ENCODE assay signal across 11 mouse cellular contexts in genomic region chr4:58714221-58714620, GRCm38 (mm10).
DNase-seq lines count a peak whose midpoint lies in the region; ATAC-seq and TF ChIP-seq lines count a peak whose summit lies in the region.
"Had no signal": no experiment of that assay in that cellular context is flagged by ENCODE, and none has a peak within 500 bp of the region (broad histone marks: within the 10 kb centered on the region; RNA-seq: fewer than 3 reads in every experiment).

No protein-coding gene starts in this region.

- no peaks in the 10 kb centered on the region; the same call in 1 of the 2 replicates for H3K27me3 ChIP-seq in ES-Bruce4 (ENCODE audit: control insufficient read depth, insufficient read depth, low read length, poor library complexity, severe bottlenecking)
- no peaks in the 10 kb centered on the region for H3K27me3 ChIP-seq in intestine, postnatal 0 days (replicated peaks; ENCODE audit: control insufficient read depth, insufficient read depth, low read length)
- no peaks in the 10 kb centered on the region for H3K27me3 ChIP-seq in limb, embryonic 13.5 days
- no peaks in the 10 kb centered on the region for H3K27me3 ChIP-seq in heart, embryonic 11.5 days (ENCODE audit: control insufficient read depth, insufficient read depth, low read length)

- peak overlapping the region; percentile 37; the same call in 1 of the 2 replicates for H3K4me2 ChIP-seq in intestine, postnatal 0 days (replicated peaks; ENCODE audit: low read depth)
- H3K4me2 ChIP-seq in limb, embryonic 13.5 days (replicated peaks): 0 out of 2 replicates have a peak overlapping the region, but pooled peaks have one; percentile 15
- H3K4me2 ChIP-seq in heart, embryonic 11.5 days: no peak overlapping the region

- no peak overlapping the region for H3K9ac ChIP-seq in ES-Bruce4 (ENCODE audit: low read depth, poor library complexity, severe bottlenecking)
- no peak overlapping the region for H3K9ac ChIP-seq in intestine, postnatal 0 days (ENCODE audit: low read depth, low read length)
- H3K9ac ChIP-seq in limb, embryonic 13.5 days: no peak overlapping the region
- H3K9ac ChIP-seq in heart, embryonic 11.5 days (ENCODE audit: low read depth, low read length): no peak overlapping the region

- WGBS in intestine, postnatal 0 days: 44% methylated on average over 12 of the region's 13 CpGs
- 22% methylated on average over 13 of the region's 13 CpGs for WGBS in limb, embryonic 13.5 days
- 55% methylated on average over 10 of the region's 13 CpGs for WGBS in heart, embryonic 11.5 days (ENCODE audit: insufficient replicate concordance)

- TF ChIP-seq CTCF in ES-Bruce4 (IDR thresholded peaks at IDR 0.05; ENCODE audit: low read depth, low read length): no peak
- TF ChIP-seq CTCF in intestine, postnatal 0 days (IDR thresholded peaks at IDR 0.05; ENCODE audit: low read depth): no peak

- H3K27ac ChIP-seq in ES-Bruce4 (ENCODE audit: insufficient read depth, low read length): peak overlapping the region; percentile 66
- no peak overlapping the region for H3K27ac ChIP-seq in intestine, postnatal 0 days (ENCODE audit: low read depth, low read length)
- no peak overlapping the region for H3K27ac ChIP-seq in limb, embryonic 13.5 days
- H3K27ac ChIP-seq in heart, embryonic 11.5 days (ENCODE audit: low read depth, low read length): no peak overlapping the region
- H3K27ac ChIP-seq: macrophage had no signal

- peak; percentile 99 for ATAC-seq in intestine, postnatal 0 days
- no peak for ATAC-seq in limb, embryonic 13.5 days (ENCODE audit: low FRiP score, low read depth)
- ATAC-seq in heart, embryonic 11.5 days (replicated peaks; ENCODE audit: insufficient number of reproducible peaks, low FRiP score, low TSS enrichment): no peak
- ATAC-seq: inflammation-experienced regulatory T-cells, adult 6 months had no signal

- H3K4me3 ChIP-seq in ES-Bruce4 (ENCODE audit: low read depth, low read length): no peak overlapping the region
- no peak overlapping the region for H3K4me3 ChIP-seq in intestine, postnatal 0 days (ENCODE audit: low read depth, low read length)
- H3K4me3 ChIP-seq in limb, embryonic 13.5 days: no peak overlapping the region
- H3K4me3 ChIP-seq in heart, embryonic 11.5 days (ENCODE audit: low read depth, low read length): no peak overlapping the region

- H3K4me1 ChIP-seq in ES-Bruce4 (ENCODE audit: control insufficient read depth, insufficient read depth, low read length): peaks cover 7% of the 10 kb centered on the region
- peaks cover 6% of the 10 kb centered on the region; the same call in 1 of the 2 replicates for H3K4me1 ChIP-seq in intestine, postnatal 0 days (replicated peaks; ENCODE audit: control insufficient read depth, insufficient read depth, low read length)
- peaks cover 50% of the 10 kb centered on the region for H3K4me1 ChIP-seq in limb, embryonic 13.5 days
- no peaks in the 10 kb centered on the region for H3K4me1 ChIP-seq in heart, embryonic 11.5 days (ENCODE audit: control insufficient read depth, insufficient read depth, low read length)

- TF ChIP-seq EP300 in ES-Bruce4 (IDR thresholded peaks at IDR 0.05; ENCODE audit: insufficient read depth, low read depth, low read length): peak; percentile 93

- no peaks in the 10 kb centered on the region for H3K36me3 ChIP-seq in ES-Bruce4 (ENCODE audit: control insufficient read depth, insufficient read depth, low read length, poor library complexity, severe bottlenecking)
- H3K36me3 ChIP-seq in intestine, postnatal 0 days (ENCODE audit: control insufficient read depth, insufficient read depth): no peaks in the 10 kb centered on the region
- no peaks in the 10 kb centered on the region for H3K36me3 ChIP-seq in limb, embryonic 13.5 days
- H3K36me3 ChIP-seq in heart, embryonic 11.5 days (ENCODE audit: control insufficient read depth, insufficient read depth, low read length): no peaks in the 10 kb centered on the region

- peak; percentile 34 for DNase-seq in embryo, embryonic 10 days (ENCODE audit: low spot score)
- DNase-seq in embryo, embryonic 10.5 days (ENCODE audit: low spot score): no peak
- no peak for DNase-seq in testis, postnatal 10 days (ENCODE audit: low spot score)
- DNase-seq in adipocyte (ENCODE audit: low spot score): no peak
- DNase-seq: cerebellum, adult 9-11 months had no signal

- TF ChIP-seq POLR2A in ES-Bruce4 (IDR thresholded peaks at IDR 0.05; ENCODE audit: insufficient read depth, low read length): no peak

- peaks cover 16% of the 10 kb centered on the region for H3K9me3 ChIP-seq in ES-Bruce4 (replicated peaks; ENCODE audit: control insufficient read depth, insufficient read depth, low read length, poor library complexity, severe bottlenecking)
- no peaks in the 10 kb centered on the region for H3K9me3 ChIP-seq in intestine, postnatal 0 days (ENCODE audit: control insufficient read depth)
- peaks cover 7% of the 10 kb centered on the region; the same call in 1 of the 2 replicates for H3K9me3 ChIP-seq in limb, embryonic 13.5 days
- no peaks in the 10 kb centered on the region for H3K9me3 ChIP-seq in heart, embryonic 11.5 days (replicated peaks; ENCODE audit: control insufficient read depth, low read length)
